Mouse (Mus musculus): ENCODE measurements around the gene AI661453. TPM values are rescaled to one million over a fixed set of nuclear protein-coding genes. Genes with fewer than 3 reads are reported as not detected.

The AI661453 gene
- polyA plus RNA-seq, 1 experiment from 2014 or later = 0.27 TPM

GRCm38 (mm10) chr17:47461688-47462087 lies 25.3 kb downstream of the AI661453 start:
- no peak for DNase-seq (ENCODE audit: low spot score)
- no peak overlapping the region for H3K4me3 ChIP-seq
- H3K27ac ChIP-seq (replicated peaks) = no peak overlapping the region
- no peaks in the 10 kb centered on the region for H3K36me3 ChIP-seq (replicated peaks)
- WGBS = 80% methylated on average over 3 of the region's 3 CpGs
- H3K9me3 ChIP-seq = no peaks in the 10 kb centered on the region
- peaks cover 42% of the 10 kb centered on the region for H3K4me1 ChIP-seq
- peaks cover 61% of the 10 kb centered on the region for H3K27me3 ChIP-seq (replicated peaks; ENCODE audit: low read depth, poor library complexity, severe bottlenecking)

DNA sequence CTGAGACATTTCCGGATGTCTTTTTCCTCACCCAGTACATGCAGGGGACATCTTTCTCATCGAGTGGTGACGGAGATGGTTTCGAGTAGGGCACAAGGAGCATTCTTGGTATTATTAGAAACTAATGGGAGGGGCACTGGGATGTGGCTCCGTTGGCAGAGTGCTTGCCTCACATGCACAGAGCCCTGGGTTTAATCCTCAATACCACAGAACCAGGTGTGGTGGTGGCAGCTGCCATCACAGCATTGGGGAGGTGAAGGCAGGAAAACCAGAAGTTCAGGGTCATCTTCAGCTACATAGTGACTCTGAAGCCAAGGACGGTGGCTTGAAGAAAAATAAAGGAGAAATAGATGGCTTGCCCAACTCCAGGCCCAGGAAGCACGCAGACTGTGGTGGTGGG lies 25.8 kb downstream of the AI661453 start:
- H3K9me3 ChIP-seq = no peaks in the 10 kb centered on the region
- 77% methylated on average over 7 of the region's 7 CpGs for WGBS
- H3K27me3 ChIP-seq (replicated peaks; ENCODE audit: low read depth, poor library complexity, severe bottlenecking) = peaks cover 66% of the 10 kb centered on the region
- H3K36me3 ChIP-seq (replicated peaks) = no peaks in the 10 kb centered on the region
- H3K4me3 ChIP-seq = no peak overlapping the region
- peaks cover 43% of the 10 kb centered on the region for H3K4me1 ChIP-seq
- DNase-seq (ENCODE audit: low spot score) = no peak
- no peak overlapping the region for H3K27ac ChIP-seq (replicated peaks)

DNA sequence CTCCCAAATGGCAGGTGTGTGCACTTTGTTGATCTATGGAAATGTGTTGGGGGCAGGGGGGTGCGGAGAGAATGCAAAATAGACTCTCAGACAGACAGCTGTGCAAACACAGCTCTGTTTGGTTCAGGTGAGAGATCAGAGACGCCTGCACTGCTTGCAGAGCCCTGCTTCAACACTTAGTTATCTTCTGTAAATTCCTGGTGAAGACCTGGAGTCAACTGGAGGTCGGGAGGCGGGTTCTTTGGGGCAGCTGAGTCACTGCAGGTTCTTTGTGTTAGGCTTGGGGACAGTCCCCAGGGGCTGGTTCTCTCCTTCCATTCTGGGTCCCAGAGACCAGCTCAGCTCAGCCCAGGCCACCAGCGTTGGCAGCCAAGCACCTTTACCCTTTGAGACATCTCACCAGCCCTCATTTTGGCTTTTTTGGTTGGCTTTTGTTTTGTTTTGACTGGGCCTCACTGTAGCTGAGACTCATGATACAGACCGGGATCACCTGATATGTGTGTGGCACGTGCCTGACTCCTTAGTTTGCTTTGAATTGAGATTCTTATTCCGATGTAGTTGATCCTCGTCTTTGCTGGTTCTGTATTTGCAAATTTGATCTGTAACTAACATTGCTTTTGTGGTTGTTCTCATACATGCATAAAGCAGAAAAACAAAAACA lies 26.4 kb downstream of the AI661453 start:
- Histone ChIP-seq H3K27me3 (replicated peaks; ENCODE audit: low read depth, poor library complexity, severe bottlenecking) (peaks cover 73% of the 10 kb centered on the region), H3K4me1 (peaks cover 47% of the 10 kb centered on the region), H3K27ac (replicated peaks) (no peak overlapping the region), H3K9me3 (no peaks in the 10 kb centered on the region), H3K4me3 (no peak overlapping the region), H3K36me3 (replicated peaks) (no peaks in the 10 kb centered on the region; the same call in 1 of the 2 replicates)
- no peak for DNase-seq (ENCODE audit: low spot score)
- WGBS = 54% methylated on average over 9 of the region's 9 CpGs

DNA sequence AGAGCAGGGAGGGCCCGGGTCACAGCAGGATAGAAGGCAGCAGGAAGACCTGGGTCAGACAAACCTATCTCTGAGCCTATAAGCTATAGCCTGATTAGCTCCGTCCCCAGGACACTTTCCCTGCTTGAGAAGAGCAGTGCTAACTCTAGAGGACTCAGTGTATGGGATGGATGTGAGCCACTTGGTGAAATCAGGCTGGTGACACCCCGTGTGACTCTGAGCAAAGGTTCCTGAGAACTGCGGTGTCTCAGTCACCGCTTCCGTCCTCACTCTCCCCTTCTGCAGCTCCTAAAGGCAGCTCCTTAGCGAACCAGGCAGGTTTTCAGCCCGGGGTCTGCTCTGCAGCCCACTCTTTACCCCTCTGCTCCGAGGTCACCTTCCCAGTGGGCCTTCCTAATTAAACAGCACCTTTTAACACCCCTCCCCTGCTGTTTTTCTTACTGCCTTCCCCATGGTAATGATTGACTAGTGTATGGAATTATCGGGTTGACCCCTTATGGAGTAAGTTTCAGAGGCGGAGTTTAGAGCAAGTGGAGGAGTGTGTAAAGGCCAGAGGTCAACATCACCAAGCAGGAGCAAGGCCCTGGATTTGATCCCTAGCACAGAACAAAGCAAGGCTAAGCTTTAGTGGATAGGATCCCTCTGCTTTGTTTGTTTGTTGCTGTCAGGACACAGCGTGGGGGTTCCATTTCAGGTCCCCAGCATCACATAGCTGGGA lies 28.0 kb downstream of the AI661453 start:
- Histone ChIP-seq H3K27me3 (replicated peaks; ENCODE audit: low read depth, poor library complexity, severe bottlenecking) (peaks cover 88% of the 10 kb centered on the region), H3K4me1 (peaks cover 60% of the 10 kb centered on the region), H3K27ac (replicated peaks) (no peak overlapping the region), H3K4me3 (no peak overlapping the region), H3K36me3 (replicated peaks) (no peaks in the 10 kb centered on the region; the same call in 1 of the 2 replicates), H3K9me3 (no peaks in the 10 kb centered on the region)
- no peak for DNase-seq (ENCODE audit: low spot score)
- 54% methylated on average over 12 of the region's 12 CpGs for WGBS

DNA sequence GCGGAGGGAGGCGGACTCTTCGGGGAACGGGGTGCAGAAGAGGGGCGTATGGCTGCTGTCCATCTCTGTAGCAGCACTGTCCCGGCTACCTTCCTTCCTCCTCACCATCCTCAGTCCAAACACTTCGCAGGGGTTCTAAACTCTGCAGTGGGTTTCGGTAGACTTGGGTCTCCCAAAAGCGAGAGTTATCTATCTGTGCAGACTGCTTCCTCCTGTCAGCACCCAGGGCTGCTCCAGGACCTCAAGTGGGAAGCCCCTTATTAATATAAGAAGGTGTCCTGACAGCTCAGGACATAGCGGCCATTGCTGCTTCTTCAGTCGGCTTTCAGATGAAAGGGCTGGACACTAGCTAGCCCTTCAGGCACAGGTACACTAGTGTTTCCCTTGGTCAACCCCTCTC lies 28.6 kb downstream of the AI661453 start:
- no peak overlapping the region for H3K27ac ChIP-seq (replicated peaks)
- H3K9me3 ChIP-seq = no peaks in the 10 kb centered on the region
- H3K27me3 ChIP-seq (replicated peaks; ENCODE audit: low read depth, poor library complexity, severe bottlenecking) = peaks cover 91% of the 10 kb centered on the region
- no peak overlapping the region for H3K4me3 ChIP-seq
- no peaks in the 10 kb centered on the region; the same call in 1 of the 2 replicates for H3K36me3 ChIP-seq (replicated peaks)
- 80% methylated on average over 11 of the region's 11 CpGs for WGBS
- H3K4me1 ChIP-seq = peaks cover 63% of the 10 kb centered on the region
- DNase-seq (ENCODE audit: low spot score) = no peak

- no peaks in the 10 kb centered on the region for H3K9me3 ChIP-seq
- peaks cover 63% of the 10 kb centered on the region for H3K4me1 ChIP-seq
- H3K4me3 ChIP-seq = peak overlapping the region; percentile 8; the same call in 1 of the 2 replicates
- H3K27ac ChIP-seq (replicated peaks) = no peak overlapping the region
- no peak for DNase-seq (ENCODE audit: low spot score)
- H3K27me3 ChIP-seq (replicated peaks; ENCODE audit: low read depth, poor library complexity, severe bottlenecking) = peaks cover 90% of the 10 kb centered on the region
- no peaks in the 10 kb centered on the region; the same call in 1 of the 2 replicates for H3K36me3 ChIP-seq (replicated peaks)
- WGBS = 29% methylated on average over 9 of the region's 9 CpGs
These were observed 29.9 kb downstream of the AI661453 start for GRCm38 (mm10) chr17:47466284-47466683.

- H3K27ac ChIP-seq (replicated peaks) = no peak overlapping the region
- no peaks in the 10 kb centered on the region; the same call in 1 of the 2 replicates for H3K36me3 ChIP-seq (replicated peaks)
- H3K4me1 ChIP-seq = peaks cover 59% of the 10 kb centered on the region
- DNase-seq (ENCODE audit: low spot score) = no peak
- H3K27me3 ChIP-seq (replicated peaks; ENCODE audit: low read depth, poor library complexity, severe bottlenecking) = peaks cover 80% of the 10 kb centered on the region
- H3K9me3 ChIP-seq = no peaks in the 10 kb centered on the region
- 57% methylated on average over 11 of the region's 11 CpGs for WGBS
- peak overlapping the region; percentile 49; the same call in 1 of the 2 replicates for H3K4me3 ChIP-seq
These were observed 31.2 kb downstream of the AI661453 start for GRCm38 (mm10) chr17:47467659-47468058.

DNA sequence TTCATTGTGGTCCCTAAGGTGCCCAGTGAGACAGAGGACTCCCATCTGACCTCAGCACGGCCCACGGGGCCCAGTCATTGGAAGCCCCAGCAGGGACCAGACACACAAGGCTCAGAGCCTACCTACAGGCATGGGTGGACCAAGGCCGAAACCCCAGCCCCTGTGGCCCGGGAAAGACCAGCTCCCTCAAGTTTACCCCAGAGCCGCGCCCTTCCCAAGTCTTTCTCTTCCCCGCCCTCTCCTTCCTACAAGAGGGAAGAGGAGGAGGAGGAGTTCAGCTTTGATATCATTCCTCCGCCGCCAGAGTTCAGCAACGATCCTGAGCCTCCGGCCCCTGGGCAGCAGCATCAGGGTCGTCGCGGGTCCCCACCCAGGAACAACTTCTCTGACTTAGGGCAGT lies 31.6 kb downstream of the AI661453 start:
- DNase-seq (ENCODE audit: low spot score) = no peak
- 15% methylated on average over 14 of the region's 14 CpGs for WGBS

DNA sequence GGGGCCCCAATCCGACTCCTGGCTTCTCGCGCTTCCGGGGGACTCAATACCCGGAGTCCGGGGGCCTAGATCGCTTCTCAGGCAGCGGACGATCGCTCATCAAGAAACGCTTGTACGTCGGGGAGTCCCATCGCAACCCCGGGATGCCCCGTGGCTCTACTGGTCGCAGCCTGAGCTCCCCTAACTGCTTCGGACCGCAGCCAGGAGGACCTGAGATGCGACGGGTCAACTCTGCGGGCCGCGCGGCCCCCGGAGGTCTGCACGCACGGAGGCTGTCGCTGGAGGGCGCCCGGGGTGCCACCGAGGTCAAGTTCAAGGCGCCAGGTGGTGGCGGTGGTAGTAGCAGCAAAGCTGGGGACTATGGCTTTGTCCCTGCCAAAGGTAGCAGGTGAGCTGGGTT lies 32.1 kb downstream of the AI661453 start:
- 9% methylated on average over 34 of the region's 34 CpGs for WGBS
- peaks cover 83% of the 10 kb centered on the region for H3K27me3 ChIP-seq (replicated peaks; ENCODE audit: low read depth, poor library complexity, severe bottlenecking)

More for the DNA sequence above, 31.6 kb downstream of the AI661453 start:
- H3K27ac ChIP-seq (replicated peaks) = peak overlapping the region; percentile 54
- H3K27me3 ChIP-seq (replicated peaks; ENCODE audit: low read depth, poor library complexity, severe bottlenecking) = peaks cover 81% of the 10 kb centered on the region
- H3K4me3 ChIP-seq = peak overlapping the region; percentile 49
- H3K36me3 ChIP-seq (replicated peaks) = no peaks in the 10 kb centered on the region; the same call in 1 of the 2 replicates
- H3K9me3 ChIP-seq = no peaks in the 10 kb centered on the region
- H3K4me1 ChIP-seq = peaks cover 57% of the 10 kb centered on the region

GRCm38 (mm10) chr17:47469642-47470041 lies 33.2 kb downstream of the AI661453 start:
- WGBS = 80% methylated on average over 4 of the region's 4 CpGs
- Histone ChIP-seq H3K4me3 (no peak overlapping the region), H3K4me1 (peaks cover 54% of the 10 kb centered on the region), H3K27ac (replicated peaks) (no peak overlapping the region), H3K9me3 (no peaks in the 10 kb centered on the region), H3K27me3 (replicated peaks; ENCODE audit: low read depth, poor library complexity, severe bottlenecking) (peaks cover 71% of the 10 kb centered on the region), H3K36me3 (replicated peaks) (no peaks in the 10 kb centered on the region; the same call in 1 of the 2 replicates)
- DNase-seq (ENCODE audit: low spot score) = no peak

More for the DNA sequence above, 32.1 kb downstream of the AI661453 start:
- no peaks in the 10 kb centered on the region; the same call in 1 of the 2 replicates for H3K36me3 ChIP-seq (replicated peaks)
- peak overlapping the region; percentile 54 for H3K27ac ChIP-seq (replicated peaks)
- peaks cover 61% of the 10 kb centered on the region for H3K4me1 ChIP-seq
- H3K4me3 ChIP-seq = peak overlapping the region; percentile 49
- peak; percentile 51 for DNase-seq (ENCODE audit: low spot score)
- no peaks in the 10 kb centered on the region for H3K9me3 ChIP-seq

DNA sequence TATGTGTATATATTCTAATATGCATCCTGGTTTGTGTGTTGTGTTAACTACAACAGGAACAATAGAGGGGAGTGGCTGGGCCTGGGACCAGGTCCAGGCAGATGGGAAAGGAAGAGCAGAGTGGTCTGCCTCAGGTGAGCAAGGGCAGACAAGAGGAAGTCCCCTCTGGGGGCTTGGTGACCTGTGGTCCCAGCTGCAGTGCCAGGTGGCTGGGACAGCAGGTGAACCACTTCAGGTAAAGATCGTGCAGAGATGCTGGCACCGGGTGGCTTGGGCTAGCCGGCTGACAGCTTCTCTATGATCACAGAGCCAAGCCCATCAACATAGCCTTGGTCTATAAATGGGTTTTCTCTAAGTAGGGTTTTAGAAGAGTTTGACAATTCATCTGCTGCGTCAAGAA lies 33.7 kb downstream of the AI661453 start:
- H3K27ac ChIP-seq (replicated peaks) = no peak overlapping the region
- H3K36me3 ChIP-seq (replicated peaks) = no peaks in the 10 kb centered on the region; the same call in 1 of the 2 replicates
- H3K4me3 ChIP-seq = no peak overlapping the region
- 90% methylated on average over 4 of the region's 4 CpGs for WGBS
- peaks cover 49% of the 10 kb centered on the region for H3K4me1 ChIP-seq
- H3K9me3 ChIP-seq = no peaks in the 10 kb centered on the region
- H3K27me3 ChIP-seq (replicated peaks; ENCODE audit: low read depth, poor library complexity, severe bottlenecking) = peaks cover 66% of the 10 kb centered on the region
- no peak for DNase-seq (ENCODE audit: low spot score)

- Histone ChIP-seq H3K27ac (replicated peaks) (no peak overlapping the region), H3K4me3 (no peak overlapping the region), H3K9me3 (no peaks in the 10 kb centered on the region), H3K36me3 (replicated peaks) (no peaks in the 10 kb centered on the region; the same call in 1 of the 2 replicates), H3K4me1 (peaks cover 44% of the 10 kb centered on the region), H3K27me3 (replicated peaks; ENCODE audit: low read depth, poor library complexity, severe bottlenecking) (peaks cover 60% of the 10 kb centered on the region)
- DNase-seq (ENCODE audit: low spot score) = no peak
- 90% methylated on average over 5 of the region's 5 CpGs for WGBS
These were observed 34.3 kb downstream of the AI661453 start for GRCm38 (mm10) chr17:47470686-47471085.

Measured in embryonic facial prominence, embryonic 10.5 days (tissue).